Mouse (Mus musculus) G1E-ER4 (cell line): ENCODE data around the gene Arid4b. TPM values are rescaled to one million over a fixed set of nuclear protein-coding genes. Genes with fewer than 3 reads are reported as not detected.

Experiments used
- GATA1 ChIP-seq: IDR thresholded peaks from one replicate; pipeline ENCODE4 v1.8.0; 2012; ENCODE audit warnings: low read length, inconsistent platforms
- polyA plus RNA-seq: library from polyadenylated mRNA; stranded (reverse); fragments of >175 nt; gene quantifications from 2 replicates; pipeline ENCODE4 v1.2.3, GENCODE M21; 2012

The Arid4b gene
- polyA plus RNA-seq, 1 experiment: 9.3 TPM

DNA sequence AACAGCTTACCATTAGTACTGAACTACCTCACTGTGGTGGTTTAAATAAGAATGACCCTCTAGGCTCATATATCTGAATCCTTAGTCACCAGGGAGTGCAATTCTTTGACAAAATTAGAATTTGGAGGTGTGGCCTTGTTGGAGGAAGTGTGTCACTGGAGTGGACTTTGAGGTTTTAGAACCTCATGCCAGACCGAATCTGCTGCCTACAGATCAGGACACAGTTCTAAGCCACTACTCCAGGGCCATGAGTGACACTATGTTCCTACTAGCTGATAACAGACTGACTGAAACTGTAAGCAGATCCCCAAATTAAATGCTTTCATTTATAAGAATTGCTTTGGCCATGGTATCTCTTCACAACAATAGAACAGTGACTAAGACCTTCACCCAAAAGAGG, 13.2 kb upstream of the Arid4b start:
- no peak for TF ChIP-seq GATA1

DNA sequence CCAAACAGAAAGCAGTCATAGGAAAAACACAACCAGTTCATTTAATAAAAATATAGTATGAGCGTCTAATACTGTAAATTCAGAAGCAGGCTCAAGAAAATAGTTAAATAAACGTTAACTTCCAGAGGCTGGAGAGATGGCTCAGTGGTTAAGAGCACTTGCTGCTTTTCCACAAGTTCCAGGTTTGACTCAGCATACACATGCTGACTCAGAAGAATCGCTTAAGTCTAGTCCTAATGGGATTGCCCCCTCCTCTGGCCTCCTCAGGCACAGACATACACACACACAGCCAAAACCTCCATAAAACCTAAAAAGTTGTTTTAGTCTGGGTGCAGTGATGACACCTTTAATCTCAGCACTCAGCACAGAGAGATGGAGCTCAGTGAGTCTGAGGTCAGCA, 6.2 kb upstream of the Arid4b start:
- no peak for TF ChIP-seq GATA1

DNA sequence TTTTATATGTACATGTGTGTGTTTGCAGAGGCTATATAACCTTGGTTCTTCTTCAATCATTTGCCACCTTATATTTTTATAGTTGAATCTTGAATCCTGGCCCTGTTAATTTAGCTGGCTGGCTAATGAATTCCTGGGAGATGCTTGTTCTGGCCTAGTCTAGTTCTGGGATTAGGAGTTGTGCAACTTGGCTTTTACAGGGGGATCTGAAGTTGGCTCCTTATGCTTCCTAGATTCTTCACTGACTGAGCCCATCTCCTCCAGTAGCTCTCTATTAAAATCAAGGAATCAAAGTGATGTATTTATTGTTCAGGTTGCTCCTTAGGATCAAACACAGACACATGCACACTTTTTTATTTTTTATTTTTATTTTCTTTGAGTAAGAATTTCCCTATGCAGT, 3.5 kb upstream of the Arid4b start:
- TF ChIP-seq GATA1: no peak

DNA sequence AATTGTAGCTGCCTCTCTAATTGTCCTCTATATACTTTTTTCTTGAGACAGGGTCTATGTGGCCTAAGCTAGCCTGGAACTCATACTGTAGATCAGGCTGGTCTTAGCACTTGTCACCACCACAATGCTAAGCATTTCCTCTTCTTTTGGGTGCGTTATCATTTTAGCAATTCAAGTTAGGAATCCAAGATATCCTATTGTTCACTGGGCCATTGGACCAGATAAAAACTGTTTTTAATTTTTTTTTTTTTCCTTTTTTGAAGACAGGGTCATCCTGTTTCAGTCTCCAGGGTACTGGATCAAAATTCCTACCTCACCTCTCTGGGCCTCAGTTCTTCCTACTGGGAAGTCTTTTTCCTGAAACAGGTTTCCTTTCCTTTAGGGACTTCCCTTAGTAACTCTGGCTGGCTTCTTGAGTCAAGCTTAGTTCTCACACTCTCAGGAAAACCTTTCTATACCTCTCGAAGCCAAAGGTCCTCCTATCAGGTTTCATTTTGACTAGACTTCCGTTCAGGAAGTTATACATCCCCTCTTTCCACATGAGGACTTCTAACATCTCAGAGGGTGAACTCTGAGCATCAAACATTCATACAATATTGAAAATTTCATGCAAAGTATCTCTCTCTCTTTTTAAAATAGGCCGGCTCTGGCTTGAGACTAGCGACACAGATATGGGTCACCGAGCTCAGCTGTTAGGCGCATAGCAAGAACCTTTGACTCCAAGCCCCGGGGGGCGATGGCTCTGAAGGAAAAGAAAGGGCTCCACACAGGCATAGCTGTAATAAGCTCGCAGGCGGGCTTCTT, 621 bp upstream of the Arid4b start:
- TF ChIP-seq GATA1: no peak

DNA sequence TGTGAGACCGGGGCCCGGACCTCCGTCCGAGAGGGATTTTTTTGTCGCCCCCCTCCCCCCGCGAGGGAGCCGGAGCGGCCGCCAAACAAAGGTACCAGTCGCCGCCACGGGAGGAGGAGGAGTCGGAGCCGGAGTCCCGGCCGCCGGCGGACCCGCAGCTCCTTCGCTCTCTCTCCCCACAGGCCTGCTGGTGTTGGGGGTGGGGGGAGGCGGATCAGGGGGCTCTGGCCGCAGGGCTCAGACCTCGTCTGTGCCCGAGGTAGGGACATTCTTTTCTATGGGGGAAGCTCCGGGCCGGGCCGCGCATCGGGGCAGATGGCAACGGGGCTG, 875 bp downstream of the Arid4b start:
- no peak for TF ChIP-seq GATA1

DNA sequence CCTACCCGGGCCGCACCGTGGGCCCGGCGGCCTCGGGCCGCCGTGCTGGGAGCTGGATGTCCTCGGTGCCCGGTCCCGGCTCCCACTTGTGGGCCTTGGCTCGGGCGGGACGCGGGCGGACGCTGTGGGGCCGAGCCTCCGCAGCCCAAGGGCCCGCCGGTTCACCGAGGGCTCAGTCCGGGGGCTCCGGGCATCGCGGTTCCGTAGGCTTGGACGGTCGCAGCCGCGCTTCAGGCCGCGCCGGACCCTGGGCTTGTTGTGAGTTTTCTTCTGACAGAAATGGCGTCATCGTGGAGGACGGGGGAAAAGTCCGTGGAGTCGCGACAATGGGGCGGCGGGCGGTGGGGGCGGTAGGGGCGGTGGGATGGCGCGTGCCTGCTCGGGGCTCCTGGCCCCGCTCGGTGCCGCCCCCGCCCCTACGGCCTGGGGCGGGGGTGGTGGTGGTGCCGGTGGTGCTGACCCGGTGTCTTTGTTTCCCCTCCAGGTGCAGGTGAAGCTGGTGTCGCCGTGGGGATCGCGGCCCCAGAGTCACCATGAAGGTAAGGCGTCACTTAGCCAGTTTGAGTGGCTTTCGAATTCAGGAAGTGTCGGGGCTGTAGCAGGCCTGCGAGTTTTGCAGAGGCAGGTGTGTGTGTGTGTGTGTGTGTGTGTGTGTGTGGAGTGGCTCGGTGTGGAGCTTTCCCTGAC, 1.5 kb downstream of the Arid4b start:
- TF ChIP-seq GATA1: no peak

DNA sequence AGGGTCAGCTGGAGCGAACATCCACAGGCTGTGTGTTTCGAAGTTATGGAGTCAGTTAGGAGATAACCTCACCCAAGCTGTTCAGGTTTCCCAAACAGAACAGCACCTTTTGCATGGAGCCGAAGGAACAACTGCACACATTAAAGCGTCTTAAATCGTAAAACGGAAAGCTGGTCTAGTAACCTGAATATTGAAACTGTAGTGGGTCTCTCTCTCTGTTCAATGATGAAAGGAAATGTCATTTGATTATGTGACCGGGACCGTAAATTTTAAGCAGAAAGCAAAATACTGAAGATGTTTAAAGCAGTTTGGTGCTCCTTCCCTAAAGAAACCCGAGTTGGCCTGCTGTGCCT, 2.0 kb downstream of the Arid4b start:
- TF ChIP-seq GATA1: no peak

DNA sequence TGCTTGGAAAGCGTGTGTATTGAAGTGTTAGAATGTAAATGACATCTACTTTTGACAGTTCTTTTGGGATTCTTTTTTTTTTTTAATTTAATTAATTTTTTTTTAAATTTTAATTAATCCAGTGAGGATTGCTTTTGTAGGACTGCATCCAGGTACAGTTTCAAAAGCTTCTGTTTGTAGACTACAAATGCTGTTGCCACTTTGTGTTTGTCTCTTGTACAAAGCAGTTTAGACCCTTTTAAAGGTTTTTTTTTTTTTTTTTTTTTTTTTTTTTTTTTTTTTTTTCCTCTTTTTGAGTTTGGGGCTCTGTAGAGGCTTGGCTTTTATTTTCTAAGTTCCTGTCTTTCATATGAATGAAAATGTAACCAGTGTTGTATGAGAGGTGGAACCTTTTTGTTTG, 2.7 kb downstream of the Arid4b start:
- TF ChIP-seq GATA1: no peak

DNA sequence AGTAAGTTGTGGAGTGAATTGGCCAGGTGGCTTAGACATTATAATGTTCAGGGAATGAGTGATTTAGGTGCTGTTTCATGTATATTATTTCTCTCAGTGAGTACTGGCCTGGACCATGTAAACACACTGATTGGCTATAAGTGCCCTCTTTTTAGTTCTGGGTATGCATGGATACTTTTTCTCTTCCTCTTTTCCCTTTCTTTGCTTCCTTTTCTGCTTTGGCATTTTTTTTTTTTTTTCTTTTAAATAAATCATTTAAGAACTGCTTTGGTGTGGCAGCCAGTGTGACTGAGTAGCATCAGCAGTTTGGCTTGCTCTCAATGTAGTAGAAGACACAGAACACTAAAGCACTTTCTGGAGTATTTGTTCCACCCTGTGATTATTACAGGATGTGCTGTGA, 5.0 kb downstream of the Arid4b start:
- TF ChIP-seq GATA1: no peak

DNA sequence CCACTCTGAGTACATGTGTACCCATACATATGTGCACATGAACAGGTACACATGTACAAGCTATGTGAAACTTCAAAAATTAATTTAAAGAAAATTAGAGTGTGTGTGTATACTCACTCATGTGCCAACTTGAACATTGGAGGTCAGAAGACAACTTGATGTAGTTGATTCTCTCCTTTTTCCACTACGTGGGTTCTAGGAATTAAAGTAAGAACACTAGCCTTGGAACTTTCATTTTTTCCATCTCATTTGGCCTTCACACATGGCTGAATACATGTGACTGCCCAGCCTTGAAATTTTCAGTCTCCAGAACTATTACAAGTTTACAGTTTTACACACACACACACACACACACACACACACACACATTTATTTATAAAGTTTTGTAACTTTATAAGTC, 6.3 kb downstream of the Arid4b start:
- no peak for TF ChIP-seq GATA1

DNA sequence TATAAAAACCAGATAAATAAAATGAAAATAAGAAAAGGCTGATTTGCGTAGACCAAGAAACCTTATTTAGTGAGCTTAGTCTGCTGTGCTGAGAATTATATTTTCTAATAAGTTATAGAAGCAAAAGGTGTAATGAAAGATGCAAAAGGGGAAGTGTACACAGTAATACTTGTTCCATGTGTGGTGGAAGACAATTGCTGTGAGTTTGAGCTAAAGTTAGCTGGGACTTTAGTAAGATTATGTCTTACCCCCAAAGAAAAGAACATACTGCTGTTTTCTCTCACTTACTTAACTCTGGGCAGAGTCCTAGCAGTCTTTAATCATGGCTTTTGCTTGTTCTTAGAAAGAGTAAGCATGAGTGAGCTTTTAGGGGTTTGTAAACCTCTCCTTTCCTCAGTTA, 11.3 kb downstream of the Arid4b start:
- no peak for TF ChIP-seq GATA1

DNA sequence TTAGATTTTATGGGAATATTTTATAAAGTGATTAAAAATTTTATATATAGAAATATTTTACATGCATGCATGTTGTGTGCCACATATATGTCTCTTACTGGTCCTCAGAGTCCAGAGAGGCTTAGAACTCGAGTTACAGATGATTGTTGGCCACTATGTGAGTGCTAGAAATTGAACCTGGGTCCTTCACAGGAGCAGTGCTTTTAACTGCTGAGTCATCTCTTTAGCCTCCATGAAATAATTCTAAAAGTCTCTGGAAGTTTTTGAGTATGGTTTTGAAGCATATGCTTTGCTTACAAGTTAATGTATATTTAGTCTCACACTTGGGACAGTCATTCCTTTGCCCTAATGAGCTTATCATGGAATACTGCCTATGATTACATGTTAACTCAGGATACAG, 12.3 kb downstream of the Arid4b start:
- TF ChIP-seq GATA1: no peak

DNA sequence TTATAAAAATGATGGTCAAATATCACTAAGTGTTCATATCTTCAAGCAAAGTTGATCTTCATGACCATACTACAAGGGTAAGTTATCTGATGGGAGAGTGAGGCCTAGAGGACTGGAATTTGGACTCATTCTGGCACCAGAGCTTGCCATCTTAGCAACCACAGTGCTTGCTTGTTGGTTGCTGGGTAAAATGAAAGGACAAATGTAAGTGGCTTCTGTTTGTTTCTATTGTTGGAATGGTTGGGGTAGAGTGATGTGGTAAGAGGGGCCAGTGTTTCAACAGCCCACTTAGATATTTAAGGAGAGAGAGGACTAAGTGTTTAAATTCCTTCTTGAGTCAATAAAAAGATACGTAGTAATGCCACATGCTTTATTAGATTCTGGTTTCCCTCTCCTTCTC, 25.6 kb downstream of the Arid4b start:
- TF ChIP-seq GATA1: no peak

DNA sequence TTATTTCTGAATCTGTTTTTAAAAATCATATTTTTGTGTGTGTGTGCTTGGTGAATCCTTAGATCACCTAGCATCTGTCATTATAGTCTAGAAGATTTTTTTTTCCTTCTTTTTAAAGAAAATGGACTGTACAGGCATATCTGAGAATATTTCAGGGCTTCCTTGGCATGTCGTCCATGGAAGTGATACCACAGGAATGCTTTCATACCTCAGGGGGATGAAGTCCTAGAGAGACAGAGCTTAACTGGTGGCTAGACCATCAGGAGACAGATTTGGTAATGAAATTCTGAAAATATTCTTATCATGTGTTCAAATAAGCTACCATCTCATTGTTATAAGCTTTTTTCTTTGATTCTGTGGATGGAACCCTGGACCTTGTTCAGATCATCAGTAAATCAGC, 40.0 kb downstream of the Arid4b start:
- TF ChIP-seq GATA1: no peak

DNA sequence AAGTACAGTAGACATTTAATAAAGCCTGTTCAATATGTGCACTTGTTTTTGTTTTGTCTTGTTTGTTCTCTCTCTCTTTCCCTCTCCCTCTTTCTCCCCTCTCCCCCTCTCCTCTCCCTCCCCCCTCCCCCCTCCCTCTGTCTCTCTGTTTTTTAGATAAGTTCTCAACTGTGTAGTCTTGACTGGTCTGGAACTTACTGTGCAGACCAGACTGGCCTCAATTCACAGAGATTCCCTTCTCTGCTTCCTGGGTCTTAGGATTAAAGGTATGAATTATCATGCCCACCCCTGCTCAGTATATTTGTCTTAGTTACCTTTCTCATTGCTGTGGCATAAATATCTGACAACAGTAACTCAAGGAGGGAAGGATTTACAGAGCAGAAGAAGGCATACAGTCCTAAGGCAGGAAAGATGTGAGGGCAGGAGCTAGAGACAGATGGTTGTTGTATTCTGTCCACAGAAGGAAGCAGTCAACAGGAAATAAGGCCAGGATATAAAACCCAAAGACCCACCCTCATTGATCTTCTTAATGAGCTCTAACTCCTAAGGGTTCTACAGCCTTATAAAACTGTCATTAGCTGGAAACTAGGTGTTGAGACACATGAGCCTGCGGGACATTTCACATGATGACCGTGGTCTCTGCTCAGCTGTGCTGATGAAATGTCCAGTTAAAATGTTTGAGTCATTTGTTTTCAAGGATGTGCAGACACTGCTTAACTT, 47.3 kb downstream of the Arid4b start:
- no peak for TF ChIP-seq GATA1

DNA sequence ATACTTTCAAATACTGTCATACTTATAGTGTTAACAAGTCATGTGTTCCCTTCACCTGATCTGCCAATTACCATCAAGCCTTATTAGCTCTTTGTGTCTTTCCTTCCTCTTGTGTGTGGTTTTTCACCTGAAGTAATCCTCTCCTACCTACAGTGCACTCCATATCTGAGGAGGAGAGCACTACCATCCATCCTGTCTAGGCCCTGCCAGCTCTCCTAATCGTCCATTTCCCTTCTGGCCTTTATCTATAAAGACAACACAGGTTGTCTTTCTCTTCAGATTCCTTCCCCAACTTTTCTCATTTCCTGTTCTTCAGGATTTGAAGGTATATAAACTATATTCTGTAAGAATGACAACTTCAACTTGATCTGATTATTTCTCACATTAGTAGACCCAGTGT, 48.1 kb downstream of the Arid4b start:
- TF ChIP-seq GATA1: no peak

DNA sequence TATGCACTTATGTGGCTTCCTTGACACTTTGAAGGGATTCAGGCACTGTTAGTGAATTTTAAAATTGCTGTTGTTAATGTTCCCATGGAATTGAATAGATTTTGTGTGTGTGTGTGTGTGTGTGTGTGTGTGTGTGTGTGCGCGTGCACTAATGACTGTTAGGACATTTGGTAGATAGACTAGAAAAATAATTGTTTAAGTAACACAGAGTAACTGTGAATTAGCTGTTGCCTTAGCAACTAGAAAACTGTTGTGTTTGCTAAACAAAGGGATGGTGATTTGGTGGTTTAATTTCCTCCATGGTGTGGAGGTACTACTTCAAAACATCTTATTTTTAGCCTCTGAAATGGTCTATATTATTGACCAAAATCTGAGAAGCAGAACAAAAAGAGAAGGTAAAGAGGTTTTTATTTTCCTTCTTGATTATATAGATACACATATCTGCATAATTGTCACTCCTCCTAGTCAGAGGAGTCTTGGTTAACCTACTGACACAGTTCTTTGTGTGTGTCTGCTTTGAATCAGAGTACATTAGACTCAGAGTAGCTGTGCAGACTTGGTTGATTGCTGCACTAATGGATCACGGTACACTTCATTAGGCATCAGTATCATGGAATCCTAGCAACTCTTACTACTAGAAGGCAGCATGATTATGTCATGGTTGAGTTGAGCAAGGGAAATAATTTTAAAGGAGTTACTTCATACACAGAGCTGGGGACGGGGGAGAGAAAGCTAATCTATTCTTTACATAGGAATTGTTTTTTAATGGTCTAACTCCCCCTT, 50.9 kb downstream of the Arid4b start:
- TF ChIP-seq GATA1: no peak
